Mouse (Mus musculus) hindbrain, embryonic 11.5 days (tissue): ENCODE measurements around the gene Cyb5r3. TPM values are rescaled to one million over a fixed set of nuclear protein-coding genes. Genes with fewer than 3 reads are reported as not detected.
"Not testable (repeated sequence)": the region's sequence is repeated elsewhere in the genome, so short reads cannot be mapped to it uniquely, and the experiment has no call there.

Experiments
- ATAC-seq: fragments of 200-750 bp; cut with Nextera tagmentation; 2 replicates; pipeline ENCODE4 v1.8.0; 2017; ENCODE audit warnings: mild to moderate bottlenecking, moderate TSS enrichment, moderate library complexity; ENCODE audit not compliant: low FRiP score
- DNase-seq: peaks from one replicate; pipeline ENCODE4 v3.0.0-alpha.2; 2015; ENCODE audit warnings: low spot score
- H3K27ac ChIP-seq: fragments of 300-500 bp; sonication (generic); 2 replicates; pipeline ENCODE4 v1.5.1; 2014; ENCODE audit warnings: mild to moderate bottlenecking, low read depth, low read length
- H3K27me3 ChIP-seq: fragments of 300-500 bp; sonication (generic); 2 replicates; pipeline ENCODE4 v1.6.1; 2014; ENCODE audit warnings: mild to moderate bottlenecking, low read length, moderate library complexity, mixed read lengths; ENCODE audit not compliant: control insufficient read depth, insufficient read depth
- H3K36me3 ChIP-seq: fragments of 300-500 bp; sonication (generic); 2 replicates; pipeline ENCODE4 v1.6.1; 2014; ENCODE audit warnings: mild to moderate bottlenecking, low read length, moderate library complexity, mixed read lengths; ENCODE audit not compliant: control insufficient read depth, insufficient read depth
- H3K4me1 ChIP-seq: fragments of 300-500 bp; sonication (generic); replicated peaks from 2 replicates; pipeline ENCODE4 v1.6.1; 2014; ENCODE audit warnings: low read length, mixed read lengths; ENCODE audit not compliant: control insufficient read depth, insufficient read depth
- H3K4me2 ChIP-seq: fragments of 300-500 bp; sonication (generic); replicated peaks from 2 replicates; pipeline ENCODE4 v1.6.1; 2014; ENCODE audit warnings: mild to moderate bottlenecking, low read depth, low read length
- H3K4me3 ChIP-seq: fragments of 300-500 bp; sonication (generic); 2 replicates; pipeline ENCODE4 v1.5.1; 2014; ENCODE audit warnings: low read depth, low read length
- H3K9ac ChIP-seq: fragments of 300-500 bp; sonication (generic); 2 replicates; pipeline ENCODE4 v1.6.1; 2014; ENCODE audit warnings: low read depth, low read length
- H3K9me3 ChIP-seq: fragments of 300-500 bp; sonication (generic); 2 replicates; pipeline ENCODE4 v1.6.1; 2016; ENCODE audit warnings: low read length; ENCODE audit not compliant: control insufficient read depth
- WGBS: fragments of 180-500 bp; shearing (Covaris S2); extraction: QIAGEN DNeasy Blood & Tissue Kit; methylation state at CpG from one replicate; pipeline ENCODE4 v1.1.7; 2014; 5-methylcytosine and 5-hydroxymethylcytosine counted together
- polyA plus RNA-seq: library from polyadenylated mRNA; unstranded; fragments of >200 nt; fragmentation: Nextera tagmentation; extraction: Ambion mirVana; gene quantifications from 2 replicates; pipeline ENCODE4 v1.2.1, GENCODE M21; 2014

Gene Cyb5r3
- polyA plus RNA-seq, 1 experiment from 2014 or later, result 205 TPM

GRCm38 (mm10) chr15:83148801-83149195 lies 23.6 kb downstream of the Cyb5r3 start:
- DNase-seq, result no peak
- Histone ChIP-seq H3K9me3 (no peaks in the 10 kb centered on the region), H3K9ac (peak overlapping the region; percentile 91), H3K4me3 (peak overlapping the region; percentile 90), H3K27ac (peak overlapping the region; percentile 94), H3K4me1 (no peaks in the 10 kb centered on the region), H3K4me2 (peak overlapping the region; percentile 49), H3K36me3 (no peaks in the 10 kb centered on the region; the same call in 1 of the 2 replicates), H3K27me3 (no peaks in the 10 kb centered on the region)
- WGBS, result 0% methylated on average over 35 of the region's 41 CpGs
- ATAC-seq, result peak; percentile 81

GRCm38 (mm10) chr15:83148395-83148794 lies 24.0 kb downstream of the Cyb5r3 start:
- WGBS, result 4% methylated on average over 21 of the region's 21 CpGs
- H3K27ac ChIP-seq, result peak overlapping the region; percentile 94
- no peaks in the 10 kb centered on the region for H3K27me3 ChIP-seq
- peak overlapping the region; percentile 90 for H3K4me3 ChIP-seq
- DNase-seq (no peak), ATAC-seq (no peak)
- no peaks in the 10 kb centered on the region for H3K4me1 ChIP-seq
- peak overlapping the region; percentile 91 for H3K9ac ChIP-seq
- H3K36me3 ChIP-seq, result no peaks in the 10 kb centered on the region; the same call in 1 of the 2 replicates
- H3K9me3 ChIP-seq, result no peaks in the 10 kb centered on the region
- peak overlapping the region; percentile 49 for H3K4me2 ChIP-seq

- ATAC-seq (no peak), DNase-seq (no peak)
- Histone ChIP-seq H3K27ac (no peak overlapping the region), H3K4me2 (no peak overlapping the region), H3K4me3 (no peak overlapping the region), H3K36me3 (no peaks in the 10 kb centered on the region; the same call in 1 of the 2 replicates), H3K4me1 (0 out of 2 replicates have a peak, but pooled peaks cover 5% of the 10 kb centered on the region), H3K27me3 (no peaks in the 10 kb centered on the region), H3K9ac (no peak overlapping the region), H3K9me3 (no peaks in the 10 kb centered on the region)
- 95% methylated on average over 6 of the region's 6 CpGs for WGBS
Measured at GRCm38 (mm10) chr15:83145541-83145940, 26.9 kb downstream of the Cyb5r3 start.

GRCm38 (mm10) chr15:83142861-83143260 lies 29.5 kb downstream of the Cyb5r3 start:
- Histone ChIP-seq H3K4me1 (0 out of 2 replicates have a peak, but pooled peaks cover 5% of the 10 kb centered on the region), H3K4me2 (no peak overlapping the region), H3K9me3 (no peaks in the 10 kb centered on the region), H3K36me3 (peaks cover 2% of the 10 kb centered on the region; the same call in 1 of the 2 replicates), H3K4me3 (no peak overlapping the region), H3K27me3 (no peaks in the 10 kb centered on the region), H3K9ac (no peak overlapping the region), H3K27ac (no peak overlapping the region)
- 56% methylated on average over 5 of the region's 5 CpGs for WGBS
- DNase-seq, result no peak
- no peak for ATAC-seq

GRCm38 (mm10) chr15:83135654-83136053 lies 36.7 kb downstream of the Cyb5r3 start:
- no peak for DNase-seq
- Histone ChIP-seq H3K4me1 (no peaks in the 10 kb centered on the region), H3K9me3 (no peaks in the 10 kb centered on the region), H3K36me3 (peaks cover 29% of the 10 kb centered on the region), H3K4me3 (no peak overlapping the region), H3K27ac (no peak overlapping the region), H3K9ac (no peak overlapping the region), H3K4me2 (no peak overlapping the region), H3K27me3 (no peaks in the 10 kb centered on the region)
- no peak for ATAC-seq
- WGBS, result 96% methylated on average over 2 of the region's 2 CpGs

- H3K36me3 ChIP-seq, result peaks cover 29% of the 10 kb centered on the region
- WGBS, result 96% methylated on average over 6 of the region's 6 CpGs
- H3K27me3 ChIP-seq, result no peaks in the 10 kb centered on the region
- no peaks in the 10 kb centered on the region for H3K9me3 ChIP-seq
- no peak overlapping the region for H3K4me3 ChIP-seq
- no peaks in the 10 kb centered on the region for H3K4me1 ChIP-seq
- H3K9ac ChIP-seq, result no peak overlapping the region
- ATAC-seq, result no peak
- no peak for DNase-seq
- H3K4me2 ChIP-seq, result no peak overlapping the region
- H3K27ac ChIP-seq, result no peak overlapping the region
Measured at GRCm38 (mm10) chr15:83134671-83135070, 37.7 kb downstream of the Cyb5r3 start.

- Histone ChIP-seq H3K27ac (no peak overlapping the region), H3K9ac (no peak overlapping the region), H3K4me3 (no peak overlapping the region), H3K36me3 (peaks cover 26% of the 10 kb centered on the region), H3K27me3 (no peaks in the 10 kb centered on the region), H3K4me2 (no peak overlapping the region), H3K4me1 (no peaks in the 10 kb centered on the region), H3K9me3 (no peaks in the 10 kb centered on the region)
- WGBS, result 95% methylated on average over 7 of the region's 7 CpGs
- DNase-seq, result no peak
- no peak for ATAC-seq
Measured at GRCm38 (mm10) chr15:83129530-83130231, 42.7 kb downstream of the Cyb5r3 start.

- peak; percentile 48 for ATAC-seq
- DNase-seq, H3K4me2 ChIP-seq, H3K27ac ChIP-seq, H3K4me3 ChIP-seq, H3K9me3 ChIP-seq, H3K4me1 ChIP-seq, H3K27me3 ChIP-seq, H3K9ac ChIP-seq: not testable (repeated sequence)
- WGBS, result 66% methylated on average over 3 of the region's 3 CpGs
- peaks cover 15% of the 10 kb centered on the region for H3K36me3 ChIP-seq
Measured at GRCm38 (mm10) chr15:83127037-83127436, 45.4 kb downstream of the Cyb5r3 start.

GRCm38 (mm10) chr15:83126582-83126981 lies 45.8 kb downstream of the Cyb5r3 start:
- Histone ChIP-seq H3K27ac (no peak overlapping the region), H3K27me3 (no peaks in the 10 kb centered on the region), H3K9ac (no peak overlapping the region), H3K4me3 (no peak overlapping the region), H3K9me3 (no peaks in the 10 kb centered on the region), H3K4me2 (no peak overlapping the region), H3K36me3 (peaks cover 10% of the 10 kb centered on the region), H3K4me1 (no peaks in the 10 kb centered on the region)
- WGBS, result 89% methylated on average over 9 of the region's 9 CpGs
- no peak for DNase-seq
- no peak for ATAC-seq
